Mouse (Mus musculus): Measurements from ENCODE around the gene Gldn. TPM values are rescaled to one million over a fixed set of nuclear protein-coding genes. Genes with fewer than 3 reads are reported as not detected.

Gene Gldn
- polyA plus RNA-seq, 1 experiment from 2014 or later = 6.0 TPM

GRCm38 (mm10) chr9:54336532-54337144 is 50.4 kb downstream of the Gldn start:
- peak; percentile 52; the same call in 1 of the 2 replicates for ATAC-seq (ENCODE audit: low FRiP score, low TSS enrichment)
- no peaks in the 10 kb centered on the region for H3K9me3 ChIP-seq (ENCODE audit: control insufficient read depth, low read length)
- H3K36me3 ChIP-seq (ENCODE audit: control insufficient read depth, insufficient read depth, low read length) = no peaks in the 10 kb centered on the region
- no peak overlapping the region for H3K27ac ChIP-seq (ENCODE audit: low read depth, low read length)
- WGBS = 52% methylated on average over 6 of the region's 6 CpGs
- no peak overlapping the region for H3K4me3 ChIP-seq (ENCODE audit: low read length)
- no peaks in the 10 kb centered on the region for H3K27me3 ChIP-seq (ENCODE audit: control insufficient read depth, insufficient read depth, low read length)
- H3K4me1 ChIP-seq (ENCODE audit: control insufficient read depth, insufficient read depth, low read length) = no peaks in the 10 kb centered on the region
- no peak overlapping the region for H3K4me2 ChIP-seq (replicated peaks; ENCODE audit: low read depth, low read length)
- no peak overlapping the region for H3K9ac ChIP-seq (ENCODE audit: low read depth, low read length)

GRCm38 (mm10) chr9:54342026-54342425 is 55.7 kb downstream of the Gldn start:
- H3K4me2 ChIP-seq (replicated peaks; ENCODE audit: low read depth, low read length) = no peak overlapping the region
- H3K27ac ChIP-seq (ENCODE audit: low read depth, low read length) = no peak overlapping the region
- no peaks in the 10 kb centered on the region for H3K4me1 ChIP-seq (ENCODE audit: control insufficient read depth, insufficient read depth, low read length)
- H3K36me3 ChIP-seq (ENCODE audit: control insufficient read depth, insufficient read depth, low read length) = no peaks in the 10 kb centered on the region
- no peak overlapping the region for H3K4me3 ChIP-seq (ENCODE audit: low read length)
- H3K9ac ChIP-seq (ENCODE audit: low read depth, low read length) = no peak overlapping the region
- no peak for ATAC-seq (ENCODE audit: low FRiP score, low TSS enrichment)
- H3K27me3 ChIP-seq (ENCODE audit: control insufficient read depth, insufficient read depth, low read length) = no peaks in the 10 kb centered on the region
- WGBS = 70% methylated on average over 7 of the region's 7 CpGs
- H3K9me3 ChIP-seq (ENCODE audit: control insufficient read depth, low read length) = no peaks in the 10 kb centered on the region

- no peak for ATAC-seq (ENCODE audit: low FRiP score, low TSS enrichment)
- 95% methylated on average over 6 of the region's 8 CpGs for WGBS
- Histone ChIP-seq H3K27ac (ENCODE audit: low read depth, low read length) (no peak overlapping the region), H3K9me3 (ENCODE audit: control insufficient read depth, low read length) (no peaks in the 10 kb centered on the region), H3K9ac (ENCODE audit: low read depth, low read length) (no peak overlapping the region), H3K4me2 (replicated peaks; ENCODE audit: low read depth, low read length) (no peak overlapping the region), H3K36me3 (ENCODE audit: control insufficient read depth, insufficient read depth, low read length) (no peaks in the 10 kb centered on the region), H3K4me3 (ENCODE audit: low read length) (no peak overlapping the region), H3K4me1 (ENCODE audit: control insufficient read depth, insufficient read depth, low read length) (no peaks in the 10 kb centered on the region), H3K27me3 (ENCODE audit: control insufficient read depth, insufficient read depth, low read length) (no peaks in the 10 kb centered on the region)
Measured at GRCm38 (mm10) chr9:54356756-54357155, 70.5 kb downstream of the Gldn start.

Other genes starting within 250 kb of the Gldn start
- 0.19 and 0.31 TPM in 2 replicates for gene Tnfaip8l3, start 218.1 kb upstream of the Gldn start, polyA plus RNA-seq (2014; fragmentation: Nextera tagmentation; extraction: Ambion mirVana)
- not detected in 2 replicates for gene Cyp19a1, start 18.4 kb upstream of the Gldn start, polyA plus RNA-seq (2014; fragmentation: Nextera tagmentation; extraction: Ambion mirVana)
- 7.4 and 9.1 TPM in 2 replicates for gene Dmxl2, start 215.1 kb downstream of the Gldn start, polyA plus RNA-seq (2014; fragmentation: Nextera tagmentation; extraction: Ambion mirVana)

Measured in kidney, embryonic 14.5 days (tissue).